Mouse (Mus musculus) testis, adult 2 months (tissue): Measurements from ENCODE around the gene Nhlrc4.

ENCODE experiments used
- CTCF ChIP-seq: fragments of 200-500 bp; IDR thresholded peaks from 2 replicates; pipeline ENCODE4 v1.5.1; 2012; ENCODE audit warnings: low read depth, mild to moderate bottlenecking, inconsistent platforms, low read length, moderate library complexity; ENCODE audit not compliant: control insufficient read depth, insufficient read depth, insufficient replicate concordance
- POLR2A ChIP-seq: fragments of 200-500 bp; IDR thresholded peaks from 2 replicates; pipeline ENCODE4 v1.6.1; 2012; ENCODE audit warnings: low read depth, mild to moderate bottlenecking, inconsistent platforms, low read length, moderate library complexity; ENCODE audit not compliant: control insufficient read depth

- TF ChIP-seq CTCF = no peak
- TF ChIP-seq POLR2A = no peak
Measured at GRCm38 (mm10) chr17:25895891-25896290, 48.9 kb downstream of the Nhlrc4 start.
